Mouse (Mus musculus) lung, adult 10 weeks (tissue): ENCODE measurements around the gene Olfr1338. TPM values are rescaled to one million over a fixed set of nuclear protein-coding genes. Genes with fewer than 3 reads are reported as not detected.

ENCODE experiments used
- polyA plus RNA-seq: library from polyadenylated mRNA; stranded (reverse); fragments of 350-450 nt; fragmentation: Illumina TruSeq; extraction: RNeasy Lipid Tissue Mini Kit (QIAGEN cat#74804); gene quantifications from one replicate; pipeline ENCODE4 v1.2.3, GENCODE M21; 2014; ENCODE audit warnings: low read depth, low replicate concordance; ENCODE audit not compliant: insufficient read depth

The Olfr1338 gene
- not detected for polyA plus RNA-seq

DNA sequence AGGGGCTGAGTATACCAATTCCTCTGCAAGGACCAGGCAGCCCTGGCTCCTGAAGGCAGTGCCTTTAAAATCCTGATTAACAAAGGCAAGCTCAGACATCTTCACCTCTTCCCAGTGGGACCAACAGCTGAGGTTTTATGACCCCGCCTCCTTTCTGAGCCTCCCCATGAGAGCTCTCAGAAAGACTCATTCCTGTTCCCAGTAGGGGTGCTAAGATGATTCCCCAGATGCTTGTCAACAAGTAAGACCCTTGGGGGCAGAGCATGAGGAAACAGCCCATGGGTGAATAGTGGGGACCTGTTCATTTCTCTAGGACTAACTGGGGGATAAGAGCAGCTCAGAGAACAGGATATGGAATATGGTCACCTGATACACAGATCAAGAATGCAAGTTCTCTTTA, at the start of gene Olfr1338:
Gene Olfr1338 (minus strand): TSS at position 101 of the 400 bp plus-strand sequence.

DNA sequence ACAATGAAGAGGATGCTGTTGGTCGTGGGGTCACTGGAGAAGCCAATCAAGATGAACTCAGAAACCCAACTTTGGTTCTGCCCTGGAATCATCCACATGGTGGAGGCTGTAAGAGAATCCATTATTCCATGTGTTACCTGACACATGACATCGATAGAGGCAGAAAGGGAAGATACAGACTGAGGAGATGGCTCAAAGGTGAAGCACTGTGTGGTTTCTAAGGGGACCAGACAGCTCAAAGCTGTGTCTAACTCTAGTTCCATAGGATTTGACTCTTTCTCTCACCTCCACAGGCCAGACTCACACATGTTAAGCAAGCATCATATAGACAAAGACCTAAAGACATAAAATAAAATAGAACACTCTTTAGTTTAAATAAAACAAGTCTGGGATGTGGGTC, 23.9 kb upstream of the Olfr1338 start, which contains the start of gene Olfr1337:
Gene Olfr1337 (minus strand): TSS at position 101 of the 400 bp plus-strand sequence.

DNA sequence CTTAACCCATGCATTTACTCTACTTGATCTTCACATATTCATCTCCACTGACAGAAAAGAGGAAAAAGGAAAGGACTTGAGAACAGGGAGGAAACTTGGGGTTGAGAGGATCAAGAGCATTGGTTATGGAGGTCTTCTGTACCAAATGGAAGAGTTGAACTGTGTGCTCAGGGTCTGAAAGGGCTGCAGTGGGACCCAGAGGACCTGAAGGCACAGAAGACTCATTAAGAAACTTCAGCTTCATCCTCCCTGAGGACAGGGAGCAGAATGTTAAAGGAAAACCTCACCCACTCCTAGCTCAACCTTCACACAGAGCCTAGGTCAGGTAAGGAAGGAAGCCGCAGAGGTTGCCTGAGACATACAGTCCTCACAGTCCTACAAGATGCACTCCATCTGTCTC, 26.7 kb downstream of the Olfr1338 start, which contains the start of gene Olfr1339:
Gene Olfr1339 (plus strand): TSS at position 301 of the 400 bp plus-strand sequence.

DNA sequence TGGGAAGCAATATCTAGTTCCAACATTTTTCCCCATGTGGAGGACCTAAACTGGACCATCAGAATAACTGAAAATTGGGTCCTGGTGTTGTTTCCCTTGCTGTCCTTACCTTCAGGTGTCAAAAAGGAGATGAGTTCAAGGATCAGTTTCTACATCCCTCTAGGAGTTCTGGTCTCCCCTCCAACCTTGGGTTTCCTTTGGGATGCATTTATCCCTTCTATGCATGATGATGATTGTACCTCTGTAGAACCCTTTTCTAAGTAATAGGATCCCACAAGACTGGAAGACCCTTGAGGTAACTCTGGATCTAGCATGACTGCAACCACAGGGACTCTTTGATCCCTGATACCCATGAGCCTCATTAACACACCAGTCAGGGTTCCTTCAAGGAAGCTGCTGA, 38.7 kb downstream of the Olfr1338 start, which contains the start of gene Olfr1340:
Gene Olfr1340 (plus strand): TSS at position 301 of the 400 bp plus-strand sequence.

DNA sequence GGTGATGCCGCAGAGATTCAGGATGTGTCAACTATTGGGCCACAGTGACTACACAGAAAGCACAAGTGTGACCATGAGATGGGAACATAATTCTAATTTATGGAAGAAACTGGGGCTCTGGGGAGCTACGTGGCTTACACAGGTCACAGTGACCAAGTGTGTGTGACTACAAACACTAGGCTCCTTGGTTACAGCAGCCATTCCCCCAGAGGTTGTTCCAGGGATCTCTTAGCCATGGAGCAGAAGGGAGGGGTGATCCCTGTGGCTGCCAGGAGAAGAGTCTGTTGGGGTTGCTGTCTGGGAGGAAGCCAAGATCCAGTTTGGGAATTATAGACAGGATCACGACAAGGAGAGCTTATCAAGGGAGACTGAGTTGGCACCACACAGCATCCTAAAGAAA, 55.3 kb downstream of the Olfr1338 start, which contains the start of gene Olfr1341:
Gene Olfr1341 (plus strand): TSS at position 301 of the 400 bp plus-strand sequence.

Other genes starting within 250 kb of the Olfr1338 start
- 12.1 TPM for gene 2610528J11Rik, start 231.7 kb downstream of the Olfr1338 start, polyA plus RNA-seq
- 11.6 TPM for gene Tmem125, start 214.7 kb downstream of the Olfr1338 start, polyA plus RNA-seq
- gene Cfap57, start 138.0 kb downstream of the Olfr1338 start, polyA plus RNA-seq = 2.5 TPM
- 50.0 TPM for gene Ebna1bp2, start 137.9 kb downstream of the Olfr1338 start, polyA plus RNA-seq
- not detected for gene Olfr62, start 99.8 kb downstream of the Olfr1338 start, polyA plus RNA-seq
- gene Olfr1342, start 66.0 kb downstream of the Olfr1338 start, polyA plus RNA-seq = 0.24 TPM
- gene Olfr1341, start 55.2 kb downstream of the Olfr1338 start, polyA plus RNA-seq = not detected
- gene Olfr1340, start 38.6 kb downstream of the Olfr1338 start, polyA plus RNA-seq = not detected
- not detected for gene Olfr1339, start 26.6 kb downstream of the Olfr1338 start, polyA plus RNA-seq
- gene Olfr1337, start 23.8 kb upstream of the Olfr1338 start, polyA plus RNA-seq = not detected
- gene Olfr1335, start 51.2 kb upstream of the Olfr1338 start, polyA plus RNA-seq = not detected
- not detected for gene Olfr1333, start 77.5 kb upstream of the Olfr1338 start, polyA plus RNA-seq
- gene Olfr1331, start 105.9 kb upstream of the Olfr1338 start, polyA plus RNA-seq = not detected
- gene Olfr1330, start 129.9 kb upstream of the Olfr1338 start, polyA plus RNA-seq = not detected
- gene Olfr1329, start 158.7 kb upstream of the Olfr1338 start, polyA plus RNA-seq = not detected
- not detected for gene Olfr1328, start 179.9 kb upstream of the Olfr1338 start, polyA plus RNA-seq
- gene Lao1, start 202.8 kb upstream of the Olfr1338 start, polyA plus RNA-seq = not detected